Mouse (Mus musculus) 416B (cell line): Measurements from ENCODE around the gene Omg.
A peak's percentile ranks its signal among the peaks of the same experiment; 100 is the strongest.

Source experiments
- DNase-seq: peaks from one replicate; pipeline ENCODE4 v3.0.0; 2011; ENCODE audit warnings: low read depth

Omg gene

GRCm38 (mm10) chr11:79515798-79516197 lies 11.9 kb upstream of the Omg start:
- no peak for DNase-seq

GRCm38 (mm10) chr11:79515331-79515730 lies 11.4 kb upstream of the Omg start:
- no peak for DNase-seq

- no peak for DNase-seq
Observed at GRCm38 (mm10) chr11:79511970-79512369, 8.1 kb upstream of the Omg start.

DNA sequence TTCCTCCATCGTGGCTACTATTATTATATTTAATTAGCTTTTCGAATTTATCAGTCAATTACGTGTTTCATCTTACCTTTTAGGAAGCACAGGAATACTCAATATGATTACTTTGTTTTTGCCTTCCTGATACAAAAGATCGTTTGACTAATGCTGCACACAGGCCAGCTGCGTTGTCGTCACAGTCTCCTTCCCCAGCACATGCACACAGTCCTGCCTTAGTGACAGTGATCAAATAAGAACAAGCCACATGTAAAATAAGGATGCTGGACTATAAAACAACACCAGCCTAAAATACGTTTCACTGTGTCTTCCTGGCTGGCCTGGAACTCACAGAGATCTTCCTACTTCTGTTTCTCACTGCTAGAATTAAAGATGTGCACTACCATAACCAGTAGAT lies 622 bp upstream of the Omg start:
- no peak for DNase-seq

GRCm38 (mm10) chr11:79502917-79503316 lies 967 bp downstream of the Omg start:
- DNase-seq = no peak

DNA sequence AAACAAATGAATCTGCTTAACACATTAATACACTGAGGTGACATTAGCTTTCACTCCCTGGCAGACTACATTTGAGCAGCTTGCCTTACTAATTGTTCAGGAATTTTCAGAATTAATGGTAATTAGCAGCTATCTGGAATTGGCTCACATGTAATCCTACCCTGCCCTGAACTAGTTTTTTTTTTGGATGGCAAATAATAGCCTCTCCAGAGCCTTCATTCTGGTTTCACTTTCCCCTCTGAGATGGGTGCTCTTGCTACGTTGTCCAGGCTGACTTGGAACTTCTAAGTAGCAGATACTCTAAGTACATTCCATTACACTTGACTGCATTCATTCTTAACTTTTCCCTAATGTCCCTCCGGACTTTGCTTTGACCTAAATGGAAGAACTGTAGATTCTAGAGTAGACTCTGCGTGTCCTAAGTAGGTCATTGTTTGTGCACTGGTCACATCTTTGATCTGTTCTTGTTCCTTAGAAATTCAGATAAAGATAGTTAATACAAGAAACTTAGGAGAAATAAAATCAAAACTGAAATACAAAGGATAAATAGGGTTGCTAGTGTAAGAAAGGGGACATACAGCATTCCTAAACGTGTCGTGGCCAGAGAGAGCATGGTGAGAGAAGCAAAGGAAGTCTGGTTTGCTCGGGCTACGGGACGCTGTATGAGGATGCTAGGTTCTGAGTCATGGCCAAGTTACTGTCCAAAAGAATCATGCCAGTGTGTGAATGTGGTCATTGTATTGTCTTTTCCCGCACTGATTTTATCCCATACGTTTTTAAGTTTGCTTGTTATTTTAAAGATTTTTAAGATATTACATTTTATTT lies 8.7 kb downstream of the Omg start:
- DNase-seq = peak; percentile 59

GRCm38 (mm10) chr11:79484721-79485120 lies 19.2 kb downstream of the Omg start:
- no peak for DNase-seq

- no peak for DNase-seq
Observed at GRCm38 (mm10) chr11:79483876-79484528, 19.9 kb downstream of the Omg start.

DNA sequence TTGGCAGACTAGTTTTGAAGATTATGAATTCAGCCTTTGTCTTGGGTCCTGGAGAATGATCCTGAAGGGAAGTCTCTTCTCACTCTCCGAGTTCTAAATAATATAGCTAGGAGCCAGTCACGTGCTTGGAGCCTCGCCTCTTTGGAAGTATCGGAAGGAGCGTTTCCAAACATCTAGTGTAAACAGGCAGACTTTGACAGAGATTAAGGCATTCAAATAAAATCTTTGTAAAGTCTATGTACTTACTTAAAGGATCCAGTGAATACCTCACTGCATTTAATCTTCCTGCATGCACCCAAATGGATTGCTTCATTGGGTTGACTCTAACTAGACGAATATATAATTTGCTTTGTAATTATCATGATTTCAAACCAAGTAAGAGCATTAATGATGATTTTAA lies 20.5 kb downstream of the Omg start:
- no peak for DNase-seq

DNA sequence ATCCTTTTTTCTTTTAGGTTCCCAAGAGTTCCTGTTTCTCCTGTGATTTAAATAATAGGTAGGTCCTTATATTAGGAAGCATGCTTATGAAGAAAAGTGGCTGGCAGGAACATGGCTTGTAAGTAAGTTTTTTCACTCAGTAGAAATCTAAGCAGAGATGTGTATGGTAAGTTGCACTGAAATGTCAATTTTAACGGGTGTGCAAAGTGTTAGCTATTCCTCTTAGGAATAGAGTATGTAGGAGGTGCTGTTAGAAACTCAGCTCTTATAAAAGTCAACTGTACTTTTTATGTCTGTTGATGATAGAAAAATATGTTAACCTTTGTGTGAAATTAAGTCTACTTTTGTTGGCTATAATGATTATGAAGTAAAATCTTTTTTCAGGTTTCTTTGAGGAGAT lies 35.8 kb downstream of the Omg start:
- DNase-seq = no peak

GRCm38 (mm10) chr11:79460756-79461450 lies 43.0 kb downstream of the Omg start:
- peak; percentile 47 for DNase-seq

- DNase-seq = no peak
Observed at GRCm38 (mm10) chr11:79459846-79460245, 44.0 kb downstream of the Omg start.

DNA sequence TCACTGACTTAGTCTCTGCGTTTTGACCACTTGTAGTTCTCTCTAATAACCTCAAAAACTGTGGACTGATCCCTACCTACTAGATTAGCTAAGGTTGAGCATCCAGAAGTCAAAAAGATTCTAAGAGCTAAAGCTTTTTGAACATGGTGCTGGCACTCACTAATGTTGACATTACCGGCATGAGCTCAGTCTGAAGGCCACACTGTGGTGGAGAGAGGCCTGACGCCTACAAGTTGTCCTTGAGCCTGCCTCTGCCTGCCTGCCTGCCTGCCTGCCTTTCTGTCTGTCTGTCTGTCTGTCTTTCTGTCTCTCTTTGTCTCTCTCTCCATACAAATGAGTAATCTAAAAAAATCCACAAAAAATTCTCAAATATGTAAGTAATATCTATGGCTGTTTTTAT lies 46.0 kb downstream of the Omg start:
- peak; percentile 20 for DNase-seq

GRCm38 (mm10) chr11:79452966-79453365 lies 50.9 kb downstream of the Omg start:
- no peak for DNase-seq
